Mouse (Mus musculus): ENCODE measurements around the gene Hhip. TPM values are rescaled to one million over a fixed set of nuclear protein-coding genes. Genes with fewer than 3 reads are reported as not detected.

Hhip gene
- polyA plus RNA-seq, 1 experiment from 2014 or later = 3.1 TPM

- H3K4me1 ChIP-seq (ENCODE audit: control insufficient read depth, insufficient read depth, low read depth, low read length) = no peaks in the 10 kb centered on the region
- no peak overlapping the region for H3K9ac ChIP-seq (ENCODE audit: low read depth, low read length)
- no peak overlapping the region for H3K27ac ChIP-seq (ENCODE audit: low read depth, low read length)
- no peaks in the 10 kb centered on the region for H3K9me3 ChIP-seq (ENCODE audit: control insufficient read depth, low read length)
- no peak overlapping the region for H3K4me3 ChIP-seq (ENCODE audit: low read length)
- H3K36me3 ChIP-seq (ENCODE audit: control insufficient read depth, insufficient read depth, low read length) = no peaks in the 10 kb centered on the region
- no peak for ATAC-seq
- 37% methylated on average over 3 of the region's 3 CpGs for WGBS
- H3K4me2 ChIP-seq (ENCODE audit: low read length) = no peak overlapping the region
- H3K27me3 ChIP-seq (replicated peaks; ENCODE audit: control insufficient read depth, insufficient read depth, low read length) = no peaks in the 10 kb centered on the region
Measured at GRCm38 (mm10) chr8:79952857-79953256, 104.9 kb downstream of the Hhip start.

GRCm38 (mm10) chr8:79950376-79950775 lies 107.4 kb downstream of the Hhip start:
- no peaks in the 10 kb centered on the region for H3K9me3 ChIP-seq (ENCODE audit: control insufficient read depth, low read length)
- no peaks in the 10 kb centered on the region for H3K4me1 ChIP-seq (ENCODE audit: control insufficient read depth, insufficient read depth, low read depth, low read length)
- H3K27ac ChIP-seq (ENCODE audit: low read depth, low read length) = no peak overlapping the region
- no peak overlapping the region for H3K4me3 ChIP-seq (ENCODE audit: low read length)
- no peaks in the 10 kb centered on the region for H3K36me3 ChIP-seq (ENCODE audit: control insufficient read depth, insufficient read depth, low read length)
- WGBS = 83% methylated on average over 3 of the region's 3 CpGs
- H3K4me2 ChIP-seq (ENCODE audit: low read length) = no peak overlapping the region
- no peak overlapping the region for H3K9ac ChIP-seq (ENCODE audit: low read depth, low read length)
- H3K27me3 ChIP-seq (replicated peaks; ENCODE audit: control insufficient read depth, insufficient read depth, low read length) = no peaks in the 10 kb centered on the region
- ATAC-seq = no peak

GRCm38 (mm10) chr8:79945501-79946076 lies 112.2 kb downstream of the Hhip start:
- no peaks in the 10 kb centered on the region for H3K4me1 ChIP-seq (ENCODE audit: control insufficient read depth, insufficient read depth, low read depth, low read length)
- no peak overlapping the region for H3K9ac ChIP-seq (ENCODE audit: low read depth, low read length)
- no peak overlapping the region for H3K4me3 ChIP-seq (ENCODE audit: low read length)
- H3K4me2 ChIP-seq (ENCODE audit: low read length) = no peak overlapping the region
- no peaks in the 10 kb centered on the region for H3K36me3 ChIP-seq (ENCODE audit: control insufficient read depth, insufficient read depth, low read length)
- no peaks in the 10 kb centered on the region for H3K27me3 ChIP-seq (replicated peaks; ENCODE audit: control insufficient read depth, insufficient read depth, low read length)
- 86% methylated on average over 9 of the region's 9 CpGs for whole genome bisulfite sequencing
- no peaks in the 10 kb centered on the region for H3K9me3 ChIP-seq (ENCODE audit: control insufficient read depth, low read length)
- ATAC-seq = no peak
- H3K27ac ChIP-seq (ENCODE audit: low read depth, low read length) = no peak overlapping the region

- no peak overlapping the region for H3K4me3 ChIP-seq (ENCODE audit: low read length)
- ATAC-seq = no peak
Measured at GRCm38 (mm10) chr8:79941070-79941469, 116.7 kb downstream of the Hhip start.

DNA sequence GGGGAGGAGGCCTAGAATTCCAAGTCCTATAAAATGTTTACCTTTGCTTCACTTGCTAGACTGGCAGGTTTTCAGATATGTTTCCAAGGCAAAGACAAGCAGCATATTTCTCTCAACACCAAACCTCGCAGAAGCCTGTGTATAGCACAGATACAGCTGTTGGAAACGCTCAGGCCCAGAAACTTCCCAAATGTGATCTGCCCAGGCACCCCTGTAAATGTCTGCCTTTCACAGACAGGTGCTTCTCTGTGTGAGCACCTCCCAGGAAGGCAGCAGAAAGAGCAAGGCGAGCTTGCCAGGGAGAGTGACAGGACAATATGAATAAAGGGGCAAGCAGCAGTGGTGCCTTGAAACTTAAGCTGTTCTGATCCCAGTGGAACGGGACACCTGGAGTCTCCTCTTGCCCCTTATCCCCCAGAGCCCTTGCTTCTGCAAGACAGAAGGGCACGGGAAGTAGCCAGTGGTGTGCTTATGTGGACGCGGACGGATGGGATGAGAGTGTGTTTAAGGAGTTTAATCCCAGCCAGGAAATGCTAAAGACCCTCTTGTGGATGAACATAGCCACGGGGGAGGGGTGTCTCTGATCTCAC lies 120.9 kb downstream of the Hhip start:
- Histone ChIP-seq H3K9ac (ENCODE audit: low read depth, low read length) (no peak overlapping the region), H3K27me3 (replicated peaks; ENCODE audit: control insufficient read depth, insufficient read depth, low read length) (no peaks in the 10 kb centered on the region), H3K4me3 (ENCODE audit: low read length) (no peak overlapping the region), H3K27ac (ENCODE audit: low read depth, low read length) (no peak overlapping the region), H3K9me3 (ENCODE audit: control insufficient read depth, low read length) (peaks cover 2% of the 10 kb centered on the region; the same call in 1 of the 2 replicates), H3K4me1 (ENCODE audit: control insufficient read depth, insufficient read depth, low read depth, low read length) (no peaks in the 10 kb centered on the region), H3K4me2 (ENCODE audit: low read length) (no peak overlapping the region), H3K36me3 (ENCODE audit: control insufficient read depth, insufficient read depth, low read length) (no peaks in the 10 kb centered on the region)
- 64% methylated on average over 9 of the region's 9 CpGs for WGBS
- no peak for ATAC-seq

More at GRCm38 (mm10) chr8:79941070-79941469, 116.7 kb downstream of the Hhip start:
- no peak overlapping the region for H3K4me2 ChIP-seq (ENCODE audit: low read length)
- WGBS = 97% methylated on average over 5 of the region's 5 CpGs
- no peak overlapping the region for H3K9ac ChIP-seq (ENCODE audit: low read depth, low read length)
- H3K27ac ChIP-seq (ENCODE audit: low read depth, low read length) = no peak overlapping the region
- no peaks in the 10 kb centered on the region for H3K27me3 ChIP-seq (replicated peaks; ENCODE audit: control insufficient read depth, insufficient read depth, low read length)
- no peaks in the 10 kb centered on the region for H3K4me1 ChIP-seq (ENCODE audit: control insufficient read depth, insufficient read depth, low read depth, low read length)
- no peaks in the 10 kb centered on the region for H3K36me3 ChIP-seq (ENCODE audit: control insufficient read depth, insufficient read depth, low read length)
- peaks cover 2% of the 10 kb centered on the region; the same call in 1 of the 2 replicates for H3K9me3 ChIP-seq (ENCODE audit: control insufficient read depth, low read length)

DNA sequence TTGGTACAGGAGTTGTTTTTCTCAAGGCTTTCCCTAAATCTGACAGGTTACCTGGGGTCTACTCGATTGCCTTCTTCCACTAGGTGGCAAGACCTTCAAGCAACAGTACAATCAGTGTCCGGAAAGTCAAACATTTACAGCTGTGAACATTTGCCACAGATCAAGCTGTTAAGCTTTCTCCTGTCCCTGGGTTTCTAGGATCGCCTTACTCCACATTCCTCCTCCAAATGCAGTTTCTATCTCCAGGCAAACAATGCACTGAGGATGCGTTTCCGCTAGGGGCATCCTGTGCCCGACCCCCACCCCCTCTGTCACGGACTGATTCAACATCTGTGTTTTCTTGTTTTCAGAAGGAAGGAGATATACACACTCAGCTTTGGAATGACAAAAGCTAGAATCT lies 122.0 kb downstream of the Hhip start:
- no peaks in the 10 kb centered on the region for H3K36me3 ChIP-seq (ENCODE audit: control insufficient read depth, insufficient read depth, low read length)
- no peak overlapping the region for H3K9ac ChIP-seq (ENCODE audit: low read depth, low read length)
- no peaks in the 10 kb centered on the region for H3K4me1 ChIP-seq (ENCODE audit: control insufficient read depth, insufficient read depth, low read depth, low read length)
- no peak overlapping the region for H3K4me2 ChIP-seq (ENCODE audit: low read length)
- no peak overlapping the region for H3K4me3 ChIP-seq (ENCODE audit: low read length)
- H3K27ac ChIP-seq (ENCODE audit: low read depth, low read length) = no peak overlapping the region
- no peak for ATAC-seq
- 47% methylated on average over 7 of the region's 7 CpGs for WGBS
- H3K9me3 ChIP-seq (ENCODE audit: control insufficient read depth, low read length) = peaks cover 2% of the 10 kb centered on the region; the same call in 1 of the 2 replicates
- no peaks in the 10 kb centered on the region for H3K27me3 ChIP-seq (replicated peaks; ENCODE audit: control insufficient read depth, insufficient read depth, low read length)

DNA sequence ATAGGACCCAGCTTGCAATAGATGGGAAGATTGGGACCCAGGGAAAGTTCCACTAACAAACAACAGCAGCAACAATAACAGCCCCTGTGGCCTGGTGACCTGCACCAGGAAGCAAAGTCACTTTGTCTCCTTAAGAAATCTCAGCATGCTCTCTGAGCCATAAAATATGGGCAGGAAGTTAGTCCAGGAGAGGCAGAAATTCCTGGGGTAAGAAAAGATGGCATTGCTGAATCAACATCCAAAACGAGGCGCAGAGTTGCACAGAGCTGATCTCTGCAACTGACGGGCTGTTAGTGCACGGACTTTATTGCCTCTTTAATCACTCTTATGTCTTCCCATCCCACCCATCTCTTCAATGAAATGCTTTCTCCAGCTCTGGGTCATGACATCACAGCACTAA lies 128.6 kb downstream of the Hhip start:
- Histone ChIP-seq H3K27ac (ENCODE audit: low read depth, low read length) (no peak overlapping the region), H3K9me3 (ENCODE audit: control insufficient read depth, low read length) (no peaks in the 10 kb centered on the region), H3K36me3 (ENCODE audit: control insufficient read depth, insufficient read depth, low read length) (no peaks in the 10 kb centered on the region), H3K9ac (ENCODE audit: low read depth, low read length) (no peak overlapping the region), H3K4me2 (ENCODE audit: low read length) (no peak overlapping the region), H3K27me3 (replicated peaks; ENCODE audit: control insufficient read depth, insufficient read depth, low read length) (no peaks in the 10 kb centered on the region), H3K4me3 (ENCODE audit: low read length) (no peak overlapping the region), H3K4me1 (ENCODE audit: control insufficient read depth, insufficient read depth, low read depth, low read length) (no peaks in the 10 kb centered on the region)
- 71% methylated on average over 4 of the region's 4 CpGs for WGBS
- ATAC-seq = no peak

- 77% methylated on average over 7 of the region's 7 CpGs for WGBS
- no peak overlapping the region for H3K9ac ChIP-seq (ENCODE audit: low read depth, low read length)
- no peak overlapping the region for H3K4me2 ChIP-seq (ENCODE audit: low read length)
- no peaks in the 10 kb centered on the region for H3K36me3 ChIP-seq (ENCODE audit: control insufficient read depth, insufficient read depth, low read length)
- H3K27ac ChIP-seq (ENCODE audit: low read depth, low read length) = no peak overlapping the region
- H3K9me3 ChIP-seq (ENCODE audit: control insufficient read depth, low read length) = no peaks in the 10 kb centered on the region
- H3K4me1 ChIP-seq (ENCODE audit: control insufficient read depth, insufficient read depth, low read depth, low read length) = no peaks in the 10 kb centered on the region
- H3K27me3 ChIP-seq (replicated peaks; ENCODE audit: control insufficient read depth, insufficient read depth, low read length) = no peaks in the 10 kb centered on the region
- no peak for ATAC-seq
- H3K4me3 ChIP-seq (ENCODE audit: low read length) = no peak overlapping the region
Measured at GRCm38 (mm10) chr8:79917211-79917610, 140.6 kb downstream of the Hhip start.
